Comparison of ENCODE assay signal across 18 mouse cellular contexts in the genomic region with DNA sequence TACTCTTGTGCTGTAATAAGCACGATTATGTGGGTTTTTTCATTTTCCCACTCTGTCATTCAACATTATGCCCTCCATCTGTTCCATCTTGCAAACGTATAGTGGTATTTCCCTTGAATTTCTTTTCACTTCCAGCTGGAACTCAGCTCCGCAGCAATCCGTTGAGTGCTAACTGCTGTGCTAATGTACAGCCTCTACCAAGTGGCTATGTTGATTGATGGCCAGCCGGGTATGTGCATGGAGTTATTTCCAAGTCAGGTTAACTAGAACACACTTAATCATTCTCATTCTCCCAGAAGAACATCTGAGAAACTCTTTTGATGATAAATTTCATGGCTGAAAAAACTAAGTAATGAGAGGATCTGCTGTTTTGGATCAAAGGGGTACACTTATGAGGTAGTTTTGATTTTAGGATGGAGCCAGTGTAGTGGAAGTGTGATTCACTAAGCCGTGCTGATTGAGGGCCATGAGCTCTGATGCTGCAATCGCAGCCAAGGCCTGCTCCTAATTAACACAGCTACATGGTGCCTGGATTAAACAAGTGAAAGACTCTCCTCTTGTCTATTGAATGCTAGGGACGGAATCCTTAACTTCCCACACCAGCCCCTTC.
DNase-seq lines count a peak whose midpoint lies in the region; ATAC-seq and TF ChIP-seq lines count a peak whose summit lies in the region.
"Had no signal": no experiment of that assay in that cellular context is flagged by ENCODE, and none has a peak within 500 bp of the region (broad histone marks: within the 10 kb centered on the region; RNA-seq: fewer than 3 reads in every experiment).

No protein-coding gene starts in this region.

- intact Hi-C loops in gastrocnemius, adult 2 months (cut with DNase I), result no loop called here

- no peak for TF ChIP-seq POLR2A in brain, embryonic 14.5 days (IDR thresholded peaks at IDR 0.05; ENCODE audit: borderline replicate concordance, extremely low read depth, insufficient read depth, insufficient read length, poor library complexity, severe bottlenecking)

- ATAC-seq in hindbrain, postnatal 0 days, result peak; percentile 63; the same call in 1 of the 2 replicates
- peak; percentile 95 for ATAC-seq in forebrain, embryonic 13.5 days
- peak; percentile 39; the same call in 1 of the 2 replicates for ATAC-seq in limb, embryonic 11.5 days (ENCODE audit: insufficient number of reproducible peaks, low FRiP score, low TSS enrichment, low read depth)
- ATAC-seq in heart, embryonic 12.5 days (ENCODE audit: insufficient number of reproducible peaks, low FRiP score), result no peak

- peak; percentile 39 for DNase-seq in hindbrain, postnatal 0 days (ENCODE audit: low spot score)
- DNase-seq in hindbrain, embryonic 10.5 days (ENCODE audit: low spot score), result no peak
- peak; percentile 94 for DNase-seq in brain, embryonic 14.5 days (ENCODE audit: low read depth)
- peak; percentile 32 for DNase-seq in limb, embryonic 11.5 days (ENCODE audit: low spot score)
- DNase-seq in gastrocnemius, postnatal 25 days, result no peak
- DNase-seq in gastrocnemius, adult 2 months, result no peak
- DNase-seq: adrenal gland, postnatal 36 days; cerebellum, postnatal 36 days; kidney, adult 9 months; kidney, postnatal 4 days; lung, postnatal 10 days; spleen, adult 18-20 months had no signal

- no peaks in the 10 kb centered on the region for H3K9me3 ChIP-seq in hindbrain, postnatal 0 days (ENCODE audit: low read length)
- no peaks in the 10 kb centered on the region for H3K9me3 ChIP-seq in hindbrain, embryonic 10.5 days
- no peaks in the 10 kb centered on the region for H3K9me3 ChIP-seq in forebrain, embryonic 13.5 days (replicated peaks)
- no peaks in the 10 kb centered on the region for H3K9me3 ChIP-seq in limb, embryonic 11.5 days (ENCODE audit: control insufficient read depth, low read length)
- no peaks in the 10 kb centered on the region for H3K9me3 ChIP-seq in heart, embryonic 12.5 days (replicated peaks)
- H3K9me3 ChIP-seq: embryonic facial prominence, embryonic 13.5 days; heart, embryonic 10.5 days; limb, embryonic 15.5 days; megakaryocyte, embryonic 14.5 days had no signal

- H3K4me3 ChIP-seq in hindbrain, postnatal 0 days (ENCODE audit: low read length), result no peak overlapping the region
- H3K4me3 ChIP-seq in hindbrain, embryonic 10.5 days, result no peak overlapping the region
- no peak overlapping the region for H3K4me3 ChIP-seq in forebrain, embryonic 13.5 days
- no peak overlapping the region for H3K4me3 ChIP-seq in limb, embryonic 11.5 days (ENCODE audit: low read depth, low read length)
- H3K4me3 ChIP-seq in gastrocnemius, adult 2 months, result no peak overlapping the region
- no peak overlapping the region for H3K4me3 ChIP-seq in heart, embryonic 12.5 days
- H3K4me3 ChIP-seq: embryonic facial prominence, embryonic 13.5 days; heart, embryonic 10.5 days; limb, embryonic 15.5 days; megakaryocyte, embryonic 14.5 days had no signal

- no peak overlapping the region for H3K27ac ChIP-seq in hindbrain, postnatal 0 days
- H3K27ac ChIP-seq in hindbrain, embryonic 10.5 days, result no peak overlapping the region
- H3K27ac ChIP-seq in forebrain, embryonic 13.5 days, result peak overlapping the region; percentile 66
- H3K27ac ChIP-seq in limb, embryonic 11.5 days (replicated peaks; ENCODE audit: low read depth, low read length), result no peak overlapping the region
- H3K27ac ChIP-seq in gastrocnemius, adult 2 months, result no peak overlapping the region
- H3K27ac ChIP-seq in heart, embryonic 12.5 days (ENCODE audit: poor library complexity, severe bottlenecking), result no peak overlapping the region
- H3K27ac ChIP-seq: embryonic facial prominence, embryonic 13.5 days; heart, embryonic 10.5 days; limb, embryonic 15.5 days had no signal

- H3K36me3 ChIP-seq in hindbrain, postnatal 0 days (ENCODE audit: insufficient read depth, low read length), result no peaks in the 10 kb centered on the region
- no peaks in the 10 kb centered on the region for H3K36me3 ChIP-seq in hindbrain, embryonic 10.5 days
- H3K36me3 ChIP-seq in forebrain, embryonic 13.5 days (ENCODE audit: poor library complexity, severe bottlenecking), result no peaks in the 10 kb centered on the region
- no peaks in the 10 kb centered on the region for H3K36me3 ChIP-seq in limb, embryonic 11.5 days (ENCODE audit: control insufficient read depth, insufficient read depth, low read length)
- H3K36me3 ChIP-seq in heart, embryonic 12.5 days, result no peaks in the 10 kb centered on the region
- H3K36me3 ChIP-seq: embryonic facial prominence, embryonic 13.5 days; heart, embryonic 10.5 days; limb, embryonic 15.5 days had no signal

- no peak for TF ChIP-seq CTCF in hindbrain, postnatal 0 days (IDR thresholded peaks at IDR 0.05; ENCODE audit: low read depth)
- TF ChIP-seq CTCF in brain, embryonic 14.5 days (IDR thresholded peaks at IDR 0.05; ENCODE audit: borderline replicate concordance, extremely low read depth, insufficient read depth, insufficient read length), result no peak
- TF ChIP-seq CTCF in gastrocnemius, adult 2 months (IDR thresholded peaks at IDR 0.05), result no peak

- WGBS in hindbrain, postnatal 0 days, result 55% methylated on average over 8 of the region's 8 CpGs
- WGBS in hindbrain, embryonic 10.5 days, result 74% methylated on average over 8 of the region's 8 CpGs
- 16% methylated on average over 8 of the region's 8 CpGs for WGBS in forebrain, embryonic 13.5 days
- WGBS in limb, embryonic 11.5 days, result 32% methylated on average over 8 of the region's 8 CpGs
- WGBS in heart, embryonic 12.5 days, result 62% methylated on average over 8 of the region's 8 CpGs

- no peak overlapping the region for H3K4me2 ChIP-seq in hindbrain, postnatal 0 days (ENCODE audit: low read depth, low read length)
- H3K4me2 ChIP-seq in forebrain, embryonic 13.5 days, result no peak overlapping the region
- H3K4me2 ChIP-seq in limb, embryonic 11.5 days (ENCODE audit: low read depth, severe bottlenecking), result no peak overlapping the region
- H3K4me2 ChIP-seq in heart, embryonic 12.5 days, result no peak overlapping the region
- H3K4me2 ChIP-seq: embryonic facial prominence, embryonic 13.5 days; limb, embryonic 15.5 days had no signal

- no peaks in the 10 kb centered on the region for H3K4me1 ChIP-seq in hindbrain, postnatal 0 days (ENCODE audit: insufficient read depth, low read length)
- no peaks in the 10 kb centered on the region for H3K4me1 ChIP-seq in hindbrain, embryonic 10.5 days (replicated peaks)
- H3K4me1 ChIP-seq in forebrain, embryonic 13.5 days, result peaks cover 10% of the 10 kb centered on the region; the same call in 1 of the 2 replicates
- H3K4me1 ChIP-seq in limb, embryonic 11.5 days (ENCODE audit: control insufficient read depth, insufficient read depth, low read length), result no peaks in the 10 kb centered on the region
- H3K4me1 ChIP-seq in heart, embryonic 12.5 days (replicated peaks), result no peaks in the 10 kb centered on the region
- H3K4me1 ChIP-seq: embryonic facial prominence, embryonic 13.5 days; heart, embryonic 10.5 days; limb, embryonic 15.5 days; megakaryocyte, embryonic 14.5 days had no signal

- no peaks in the 10 kb centered on the region for H3K27me3 ChIP-seq in hindbrain, postnatal 0 days (ENCODE audit: insufficient read depth, low read length)
- H3K27me3 ChIP-seq in hindbrain, embryonic 10.5 days (ENCODE audit: insufficient read depth, poor library complexity, severe bottlenecking), result no peaks in the 10 kb centered on the region
- no peaks in the 10 kb centered on the region for H3K27me3 ChIP-seq in forebrain, embryonic 13.5 days
- no peaks in the 10 kb centered on the region for H3K27me3 ChIP-seq in limb, embryonic 11.5 days (ENCODE audit: control insufficient read depth, insufficient read depth, low read length)
- H3K27me3 ChIP-seq in heart, embryonic 12.5 days (replicated peaks), result no peaks in the 10 kb centered on the region
- H3K27me3 ChIP-seq: embryonic facial prominence, embryonic 13.5 days; limb, embryonic 15.5 days had no signal

- H3K9ac ChIP-seq in hindbrain, postnatal 0 days (replicated peaks; ENCODE audit: low read length), result no peak overlapping the region
- no peak overlapping the region for H3K9ac ChIP-seq in forebrain, embryonic 13.5 days
- no peak overlapping the region for H3K9ac ChIP-seq in limb, embryonic 11.5 days (ENCODE audit: low read length)
- no peak overlapping the region for H3K9ac ChIP-seq in heart, embryonic 12.5 days
- H3K9ac ChIP-seq: embryonic facial prominence, embryonic 13.5 days; limb, embryonic 15.5 days had no signal

Comparison
In these comparisons a context has a peak if more than half of its experiments do, and no peak if none do; other contexts are left out.
1. DNase-seq: peak in hindbrain, postnatal 0 days (single experiment), brain, embryonic 14.5 days (single experiment) and limb, embryonic 11.5 days (single experiment); none in hindbrain, embryonic 10.5 days (single experiment), gastrocnemius, postnatal 25 days (single experiment) and gastrocnemius, adult 2 months (single experiment).